Mouse (Mus musculus): ENCODE data around the gene Podxl2.

DNA sequence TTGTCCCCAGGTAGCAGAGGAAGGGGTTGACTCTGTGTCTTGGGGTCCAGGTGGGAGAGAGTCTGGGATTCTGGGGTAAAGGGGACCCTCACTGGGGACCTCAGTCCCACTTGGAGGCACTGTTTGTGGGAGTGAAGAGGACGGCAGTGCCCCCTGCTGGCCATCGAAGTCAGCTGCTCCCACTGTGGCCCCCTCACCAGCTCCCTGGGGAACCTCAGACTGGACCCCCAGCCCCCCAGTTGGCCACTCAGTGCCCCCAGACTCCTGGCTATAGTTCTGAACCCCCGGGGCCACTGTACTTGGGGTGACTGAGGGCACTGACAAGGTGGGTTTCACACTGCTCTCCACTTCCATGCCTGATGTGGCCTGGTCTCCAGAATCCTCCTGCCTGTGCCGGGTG lies 25.6 kb downstream of the Podxl2 start:
- TF ChIP-seq CTCF (IDR thresholded peaks at IDR 0.05; ENCODE audit: low read depth) (peak; percentile 32), EP300 (IDR thresholded peaks at IDR 0.05; ENCODE audit: low read depth) (no peak)
